Mouse (Mus musculus): Measurements from ENCODE around the gene Slc2a3. TPM values are rescaled to one million over a fixed set of nuclear protein-coding genes. Genes with fewer than 3 reads are reported as not detected.
"Not testable (repeated sequence)": the region's sequence is repeated elsewhere in the genome, so short reads cannot be mapped to it uniquely, and the experiment has no call there.

Slc2a3 gene
- polyA plus RNA-seq, 1 experiment from 2014 or later: 10.4 TPM

DNA sequence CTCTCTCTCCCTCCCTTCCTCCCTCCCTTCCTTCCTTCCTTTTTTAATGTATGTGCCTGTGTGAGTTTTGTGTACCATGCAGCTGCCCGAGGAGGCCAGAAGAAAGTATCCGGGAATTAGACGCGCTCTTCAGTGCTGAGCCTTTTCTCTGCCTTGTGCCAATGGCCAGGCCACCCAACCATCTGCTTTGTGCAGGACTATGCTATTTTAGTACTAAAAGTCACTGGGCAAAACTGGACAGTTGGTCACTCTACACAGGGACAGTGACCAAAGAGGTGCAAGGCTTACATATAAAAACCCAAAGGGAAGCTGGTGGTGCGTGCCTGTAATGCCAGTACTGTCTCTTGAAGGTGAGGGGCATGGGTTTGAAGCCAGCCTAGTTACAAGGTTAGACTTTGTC is 33.2 kb downstream of the Slc2a3 start:
- H3K27me3 ChIP-seq: peaks cover 28% of the 10 kb centered on the region
- no peak for ATAC-seq (replicated peaks; ENCODE audit: low FRiP score)

DNA sequence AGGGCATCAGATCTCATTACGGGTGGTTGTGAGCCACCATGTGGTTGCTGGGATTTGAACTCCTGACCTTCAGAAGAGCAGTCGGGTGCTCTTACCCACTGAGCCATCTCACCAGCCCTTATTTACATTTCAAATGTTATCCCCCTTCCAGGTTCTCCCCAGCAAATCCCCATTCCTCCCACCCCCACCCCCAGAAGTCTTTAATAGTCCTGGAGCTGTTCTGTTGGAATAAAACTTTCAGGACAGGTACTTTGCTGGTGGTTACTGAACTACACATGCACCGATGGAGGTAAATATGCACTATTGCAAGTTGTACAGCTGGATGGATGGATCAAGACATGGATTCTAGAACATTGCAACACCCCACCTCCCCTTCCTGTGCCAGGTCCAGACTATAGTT is 34.4 kb downstream of the Slc2a3 start:
- H3K4me3 ChIP-seq (replicated peaks): not testable (repeated sequence)
- 61% methylated on average over 3 of the region's 3 CpGs for WGBS
- H3K27me3 ChIP-seq: peaks cover 36% of the 10 kb centered on the region

More for the DNA sequence above, 33.2 kb downstream of the Slc2a3 start:
- 74% methylated on average over 5 of the region's 5 CpGs for WGBS
- no peaks in the 10 kb centered on the region for H3K9me3 ChIP-seq (replicated peaks)
- no peaks in the 10 kb centered on the region for H3K36me3 ChIP-seq
- no peak overlapping the region for H3K4me3 ChIP-seq (replicated peaks)
- no peak overlapping the region for H3K4me2 ChIP-seq
- no peak overlapping the region for H3K27ac ChIP-seq
- peaks cover 17% of the 10 kb centered on the region for H3K4me1 ChIP-seq
- no peak overlapping the region for H3K9ac ChIP-seq

DNA sequence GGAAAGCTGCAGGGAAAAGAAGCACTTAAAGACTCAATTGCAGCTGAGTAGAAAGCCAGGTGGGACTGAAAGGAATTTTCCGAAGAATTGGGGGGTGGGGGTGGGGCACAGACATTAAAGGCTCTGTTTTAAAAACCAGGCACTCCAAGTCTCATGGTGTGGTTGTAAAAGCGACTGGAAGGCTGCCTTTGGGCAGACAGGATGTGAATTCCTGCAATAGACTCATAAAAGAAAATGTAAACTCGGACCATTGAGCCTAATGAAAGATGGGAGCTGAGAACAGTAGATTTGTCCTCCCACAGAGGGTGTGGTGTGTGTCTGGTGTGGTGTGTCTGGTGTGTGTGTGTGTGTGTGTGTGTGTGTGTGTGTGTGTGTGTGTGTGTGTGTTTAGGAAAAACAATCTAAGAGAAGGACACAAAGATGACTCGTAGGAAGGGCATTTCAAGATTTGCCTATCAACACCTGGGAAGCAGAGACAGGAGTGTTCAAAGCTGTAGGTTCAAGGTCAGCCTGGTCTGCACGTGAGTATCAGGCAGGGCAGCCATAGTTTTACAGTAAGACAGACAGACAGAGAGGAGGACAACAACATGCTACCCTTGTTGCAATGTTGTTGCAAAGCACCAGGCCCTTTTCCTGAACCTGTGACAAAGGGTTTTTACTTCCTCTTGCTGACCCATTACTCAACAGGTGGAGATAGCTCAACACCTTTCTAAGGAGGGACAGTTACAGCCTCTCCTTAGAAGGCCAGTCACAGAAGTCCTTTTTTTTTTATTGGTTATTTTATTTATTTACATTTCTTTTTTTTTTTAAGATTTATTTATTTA is 35.1 kb downstream of the Slc2a3 start:
- ATAC-seq (replicated peaks; ENCODE audit: low FRiP score): no peak
- WGBS: 21% methylated on average over 5 of the region's 5 CpGs
- Histone ChIP-seq H3K4me3 (replicated peaks) (no peak overlapping the region), H3K4me1 (peaks cover 17% of the 10 kb centered on the region), H3K4me2 (no peak overlapping the region), H3K27ac (no peak overlapping the region), H3K27me3 (peaks cover 36% of the 10 kb centered on the region), H3K9ac (no peak overlapping the region), H3K36me3 (no peaks in the 10 kb centered on the region), H3K9me3 (replicated peaks) (no peaks in the 10 kb centered on the region)

More for the DNA sequence above, 34.4 kb downstream of the Slc2a3 start:
- H3K4me1 ChIP-seq: peaks cover 17% of the 10 kb centered on the region
- not testable (repeated sequence) for H3K9ac ChIP-seq; ATAC-seq (replicated peaks; ENCODE audit: low FRiP score); H3K9me3 ChIP-seq (replicated peaks); H3K27ac ChIP-seq; H3K4me2 ChIP-seq; H3K36me3 ChIP-seq

DNA sequence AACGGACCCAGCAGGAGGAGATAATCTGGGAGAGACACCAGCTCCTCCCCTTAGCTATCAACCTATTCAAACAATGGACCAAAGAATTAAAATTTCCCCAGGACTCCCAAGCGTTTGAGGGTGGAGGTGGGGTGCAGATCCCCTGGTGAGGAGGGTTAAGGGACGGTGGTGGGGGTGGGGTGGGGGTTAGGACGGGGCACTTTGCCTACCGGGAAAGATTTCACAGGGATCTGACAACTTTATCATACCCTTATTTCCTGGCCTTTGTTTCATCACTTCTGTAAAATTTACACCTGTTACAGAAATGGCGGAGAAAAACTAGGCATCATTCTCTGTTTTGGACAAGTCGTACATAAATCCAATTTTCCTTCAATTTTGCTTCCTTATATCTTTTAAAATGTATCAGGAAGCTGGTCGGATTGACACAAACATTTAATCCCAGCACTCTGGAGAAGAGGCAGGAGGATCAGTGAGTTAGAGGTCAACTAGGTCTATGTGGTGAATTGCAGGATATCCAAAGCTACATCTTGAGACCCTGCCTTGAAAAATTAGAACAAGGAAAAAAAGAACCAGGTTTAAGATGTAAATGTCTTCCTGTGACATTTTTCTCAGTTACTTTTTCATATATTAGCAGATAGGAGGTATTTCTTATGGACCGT is 36.0 kb downstream of the Slc2a3 start:
- 0 out of 2 replicates have a peak overlapping the region, but pooled peaks have one; percentile 1 for H3K9ac ChIP-seq
- H3K4me1 ChIP-seq: peaks cover 17% of the 10 kb centered on the region
- no peak for ATAC-seq (replicated peaks; ENCODE audit: low FRiP score)
- WGBS: 7% methylated on average over 9 of the region's 9 CpGs
- no peaks in the 10 kb centered on the region for H3K36me3 ChIP-seq
- no peak overlapping the region for H3K27ac ChIP-seq
- H3K9me3 ChIP-seq (replicated peaks): no peaks in the 10 kb centered on the region
- H3K4me3 ChIP-seq (replicated peaks): peak overlapping the region; percentile 42
- peak overlapping the region; percentile 79 for H3K4me2 ChIP-seq
- peaks cover 36% of the 10 kb centered on the region for H3K27me3 ChIP-seq

DNA sequence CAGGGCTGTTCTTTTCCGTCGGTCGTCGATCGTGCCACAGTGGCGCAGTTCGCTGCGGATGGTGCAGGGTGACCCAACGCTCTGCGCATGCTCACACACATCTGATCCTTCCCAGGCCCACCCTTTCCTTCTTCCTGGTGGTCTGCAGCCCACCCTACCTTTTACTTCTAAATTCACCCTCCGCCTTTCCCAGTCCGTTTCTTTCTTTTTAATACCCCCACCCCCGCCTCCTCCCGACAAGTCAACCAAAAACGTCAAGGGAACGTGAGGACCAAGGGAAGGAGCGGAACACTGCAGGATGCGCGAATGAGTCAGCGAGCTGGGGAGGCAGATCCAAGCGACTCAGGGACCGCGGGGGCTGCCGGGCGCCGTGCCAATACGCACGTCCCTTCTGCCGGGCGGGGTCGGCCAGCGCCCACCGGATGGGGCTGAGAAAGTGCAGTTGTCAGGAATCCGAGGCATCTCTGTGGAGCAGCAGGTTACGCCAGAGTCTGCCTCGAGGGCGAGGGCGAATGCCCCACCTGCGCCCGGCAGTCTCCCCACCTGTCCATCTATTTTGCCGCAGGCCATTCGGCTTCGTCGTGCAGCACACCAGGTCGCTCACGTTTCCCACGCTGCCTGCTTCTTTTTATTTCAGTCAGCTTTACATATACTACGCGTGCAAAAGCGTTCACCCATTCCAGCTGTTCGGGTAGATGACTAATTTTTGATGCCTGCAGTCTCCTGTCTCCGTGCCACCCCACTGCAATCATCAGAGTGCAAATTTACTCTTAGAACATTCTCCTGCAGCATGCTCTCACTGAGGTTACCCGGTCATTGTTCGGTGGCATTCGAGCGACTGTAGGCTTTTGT is 36.8 kb downstream of the Slc2a3 start:
- Histone ChIP-seq H3K9me3 (replicated peaks) (no peaks in the 10 kb centered on the region), H3K9ac (0 out of 2 replicates have a peak overlapping the region, but pooled peaks have one; percentile 1), H3K4me2 (peak overlapping the region; percentile 79), H3K4me3 (replicated peaks) (peak overlapping the region; percentile 42), H3K36me3 (no peaks in the 10 kb centered on the region), H3K27ac (no peak overlapping the region), H3K27me3 (peaks cover 36% of the 10 kb centered on the region), H3K4me1 (peaks cover 17% of the 10 kb centered on the region)
- peak; percentile 75 for ATAC-seq (replicated peaks; ENCODE audit: low FRiP score)
- under 1% methylated on average over 56 of the region's 56 CpGs for WGBS

DNA sequence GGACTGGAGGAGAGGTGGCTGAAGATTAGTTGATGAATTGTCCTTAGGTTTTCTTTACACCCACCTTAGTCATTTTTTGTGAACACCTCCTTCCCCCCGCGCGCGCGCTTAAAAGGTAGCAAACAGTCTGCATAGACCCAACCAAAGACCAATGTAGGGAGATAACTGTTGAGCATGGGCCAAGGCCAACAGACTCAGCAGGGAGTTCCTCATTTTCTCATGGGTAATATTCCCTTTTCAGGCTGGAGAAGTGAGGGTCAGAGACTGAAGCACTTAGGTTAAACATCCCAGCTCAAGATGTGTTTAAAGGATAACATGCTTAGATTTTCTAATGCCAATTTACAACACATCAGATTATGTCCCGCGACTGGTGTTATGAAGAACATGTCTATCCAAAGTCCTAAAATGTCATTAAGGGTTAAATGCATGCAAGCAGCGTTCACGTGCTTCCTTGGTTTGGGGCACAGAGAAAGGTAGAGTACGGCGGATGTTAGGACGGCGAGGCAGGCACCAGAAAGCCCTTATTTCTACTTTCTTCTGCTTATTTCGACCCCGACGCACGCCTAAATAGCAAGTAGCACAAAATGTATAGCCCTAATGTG is 37.5 kb downstream of the Slc2a3 start:
- ATAC-seq (replicated peaks; ENCODE audit: low FRiP score): no peak
- WGBS: 31% methylated on average over 17 of the region's 17 CpGs
- no peaks in the 10 kb centered on the region for H3K36me3 ChIP-seq
- peak overlapping the region; percentile 79 for H3K4me2 ChIP-seq
- peaks cover 17% of the 10 kb centered on the region for H3K4me1 ChIP-seq
- H3K9me3 ChIP-seq (replicated peaks): no peaks in the 10 kb centered on the region
- peak overlapping the region; percentile 42 for H3K4me3 ChIP-seq (replicated peaks)
- H3K27me3 ChIP-seq: peaks cover 36% of the 10 kb centered on the region
- H3K9ac ChIP-seq: no peak overlapping the region
- no peak overlapping the region for H3K27ac ChIP-seq

DNA sequence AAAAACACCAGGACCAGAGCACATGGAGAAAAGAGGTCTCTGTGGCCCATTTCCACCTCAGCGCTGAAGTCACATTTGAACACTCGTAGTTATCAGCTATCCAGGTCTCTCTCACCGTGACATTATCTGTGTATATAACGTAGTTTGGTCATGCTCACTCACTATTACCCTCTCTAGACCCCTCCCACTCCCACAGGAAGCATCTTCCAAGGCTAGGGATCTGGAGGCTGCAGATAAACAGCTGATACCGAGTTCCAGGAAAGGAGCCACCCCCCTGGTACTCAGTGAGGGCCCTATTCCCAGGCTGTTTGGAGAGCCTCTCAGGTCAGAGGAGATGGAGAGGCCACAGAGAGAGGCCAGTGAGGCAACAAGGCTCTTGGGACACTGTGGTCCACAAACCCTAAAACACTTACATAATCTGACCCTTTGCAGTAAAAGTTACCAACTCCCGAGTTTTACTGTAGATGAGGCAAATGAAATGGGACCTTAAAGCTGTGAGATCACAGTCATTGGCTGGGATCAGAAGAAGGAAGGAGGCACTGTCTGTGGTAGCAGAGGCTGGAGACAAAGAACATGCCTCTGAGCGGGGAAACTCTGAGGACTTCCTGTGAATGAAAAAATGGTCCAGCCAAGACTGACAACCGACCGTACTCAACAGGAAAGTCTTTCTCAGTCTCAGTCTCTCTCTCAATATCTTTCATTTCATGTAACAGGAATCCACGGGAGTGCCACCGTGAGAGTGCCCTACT is 38.3 kb downstream of the Slc2a3 start:
- H3K9ac ChIP-seq: no peak overlapping the region
- peaks cover 36% of the 10 kb centered on the region for H3K27me3 ChIP-seq
- H3K4me1 ChIP-seq: peaks cover 17% of the 10 kb centered on the region
- H3K4me3 ChIP-seq (replicated peaks): no peak overlapping the region
- no peak overlapping the region for H3K27ac ChIP-seq
- no peaks in the 10 kb centered on the region for H3K36me3 ChIP-seq
- ATAC-seq (replicated peaks; ENCODE audit: low FRiP score): peak; percentile 19; the same call in 1 of the 2 replicates
- 71% methylated on average over 11 of the region's 11 CpGs for WGBS
- no peak overlapping the region for H3K4me2 ChIP-seq
- no peaks in the 10 kb centered on the region for H3K9me3 ChIP-seq (replicated peaks)

DNA sequence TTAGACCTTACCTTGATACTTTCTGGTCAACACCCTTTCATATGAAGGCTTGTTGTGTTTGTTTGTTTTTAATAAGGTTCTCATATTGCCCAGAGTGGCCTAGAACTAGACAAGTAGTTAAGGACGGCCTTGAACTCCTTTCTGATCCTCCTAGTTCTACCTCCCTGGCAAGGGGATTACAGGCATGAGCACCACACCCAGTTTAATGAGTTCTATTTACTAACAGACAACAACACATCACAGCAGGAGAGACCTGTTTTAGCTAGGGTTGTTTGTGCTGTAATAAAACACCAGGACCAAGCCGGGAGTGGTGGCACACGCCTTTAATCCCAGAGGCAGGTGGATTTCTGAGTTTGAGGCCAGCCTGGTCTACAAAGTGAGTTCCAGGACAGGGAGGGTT is 39.0 kb downstream of the Slc2a3 start:
- Histone ChIP-seq H3K4me3 (replicated peaks) (no peak overlapping the region), H3K27ac (no peak overlapping the region), H3K4me2 (no peak overlapping the region), H3K36me3 (no peaks in the 10 kb centered on the region), H3K4me1 (peaks cover 17% of the 10 kb centered on the region), H3K9ac (no peak overlapping the region), H3K27me3 (peaks cover 36% of the 10 kb centered on the region), H3K9me3 (replicated peaks) (no peaks in the 10 kb centered on the region)
- WGBS: 63% methylated on average over 3 of the region's 3 CpGs
- no peak for ATAC-seq (replicated peaks; ENCODE audit: low FRiP score)

DNA sequence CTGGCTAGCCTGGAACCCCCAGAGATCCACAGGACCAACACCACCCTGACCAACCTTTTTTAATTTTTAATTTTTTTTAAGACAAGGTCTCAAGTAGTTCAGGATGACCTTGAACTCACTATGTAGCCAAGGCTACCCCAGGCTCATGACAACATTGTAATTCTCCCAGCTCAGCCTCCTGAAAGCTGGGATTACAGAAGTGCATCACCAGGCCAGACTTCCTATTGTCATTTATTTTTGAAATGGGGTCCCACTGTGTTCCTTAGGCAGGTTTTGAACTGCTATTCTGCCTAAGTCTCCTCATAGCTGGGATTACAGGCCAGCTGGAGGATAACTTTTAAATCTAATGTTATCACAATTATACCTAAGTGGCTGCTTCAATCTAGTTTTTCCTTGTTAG is 39.5 kb downstream of the Slc2a3 start:
- peaks cover 17% of the 10 kb centered on the region for H3K4me1 ChIP-seq
- no peaks in the 10 kb centered on the region for H3K9me3 ChIP-seq (replicated peaks)
- no peak for ATAC-seq (replicated peaks; ENCODE audit: low FRiP score)
- H3K27me3 ChIP-seq: peaks cover 36% of the 10 kb centered on the region
- no peak overlapping the region for H3K9ac ChIP-seq
- no peak overlapping the region for H3K4me2 ChIP-seq
- H3K4me3 ChIP-seq (replicated peaks): no peak overlapping the region
- no peak overlapping the region for H3K27ac ChIP-seq
- no peaks in the 10 kb centered on the region for H3K36me3 ChIP-seq

DNA sequence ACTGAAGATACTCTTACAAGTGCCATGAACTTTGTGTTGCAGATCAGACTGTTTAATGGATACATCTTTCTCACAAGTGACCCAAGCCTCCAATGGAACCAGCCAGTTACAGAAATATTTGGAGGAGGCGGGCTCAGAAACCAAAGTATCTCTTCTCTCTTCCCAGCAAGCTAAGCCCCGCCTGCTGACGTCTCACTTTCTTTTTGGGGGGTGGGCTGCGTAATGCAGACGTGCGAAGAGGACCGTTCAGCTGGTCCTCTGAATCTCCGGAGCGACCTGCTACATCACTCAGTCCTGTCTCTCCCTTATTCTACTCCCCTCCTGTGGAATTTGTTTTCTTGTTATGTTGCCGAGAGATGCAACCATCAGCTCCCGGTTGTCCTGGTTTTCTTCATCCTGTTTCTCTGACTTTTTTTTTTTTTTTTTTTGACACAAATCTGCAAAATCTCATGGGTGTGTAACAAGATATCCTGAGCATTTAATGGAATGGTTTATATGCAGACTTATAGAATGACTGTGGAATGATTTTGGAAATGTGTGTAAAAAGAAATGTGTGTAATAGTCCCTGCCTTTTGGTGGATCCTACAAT is 40.3 kb downstream of the Slc2a3 start:
- peaks cover 17% of the 10 kb centered on the region for H3K4me1 ChIP-seq
- peaks cover 33% of the 10 kb centered on the region for H3K27me3 ChIP-seq
- no peak overlapping the region for H3K9ac ChIP-seq
- H3K4me3 ChIP-seq (replicated peaks): peak overlapping the region; percentile 42
- no peaks in the 10 kb centered on the region for H3K36me3 ChIP-seq
- H3K9me3 ChIP-seq (replicated peaks): no peaks in the 10 kb centered on the region
- ATAC-seq (replicated peaks; ENCODE audit: low FRiP score): peak; percentile 74; the same call in 1 of the 2 replicates
- WGBS: under 1% methylated on average over 11 of the region's 11 CpGs
- no peak overlapping the region for H3K27ac ChIP-seq
- peak overlapping the region; percentile 50 for H3K4me2 ChIP-seq

DNA sequence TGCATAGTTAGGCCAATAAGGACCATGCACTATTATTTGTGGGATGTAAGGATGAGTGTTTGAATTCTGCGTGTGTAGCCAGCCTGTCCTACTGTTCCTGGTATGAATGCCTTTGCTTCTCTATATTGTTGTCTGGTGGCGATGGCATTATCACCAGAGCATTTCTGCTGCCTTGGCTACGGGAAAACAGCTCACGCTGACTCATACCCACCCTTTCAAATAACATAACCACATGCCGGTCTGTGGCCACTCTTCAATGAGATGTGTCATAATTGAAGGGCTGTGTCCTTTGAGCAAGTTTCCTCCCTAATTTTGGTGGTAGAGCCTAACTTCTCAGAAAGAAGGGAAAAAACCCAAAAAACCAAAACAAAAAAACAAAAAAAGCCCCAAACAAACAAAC is 42.7 kb downstream of the Slc2a3 start:
- ATAC-seq (replicated peaks; ENCODE audit: low FRiP score): no peak
- Histone ChIP-seq H3K4me2 (no peak overlapping the region), H3K27ac (no peak overlapping the region), H3K4me3 (replicated peaks) (no peak overlapping the region), H3K36me3 (no peaks in the 10 kb centered on the region), H3K27me3 (peaks cover 13% of the 10 kb centered on the region), H3K9me3 (replicated peaks) (no peaks in the 10 kb centered on the region), H3K9ac (no peak overlapping the region), H3K4me1 (no peaks in the 10 kb centered on the region)
- WGBS: 85% methylated on average over 5 of the region's 5 CpGs

Measured in kidney, embryonic 15.5 days (tissue).